Mouse (Mus musculus) brain, embryonic 14.5 days (tissue): ENCODE results near the gene Mfap1b.

Source experiments
- CTCF ChIP-seq: fragments of 200-500 bp; IDR thresholded peaks from 2 replicates; pipeline ENCODE4 v1.5.1; 2012; ENCODE audit warnings: inconsistent platforms, mild to moderate bottlenecking, moderate library complexity, borderline replicate concordance; ENCODE audit not compliant: insufficient read depth, insufficient read length; ENCODE audit errors: extremely low read depth
- POLR2A ChIP-seq: fragments of 200-500 bp; IDR thresholded peaks from 2 replicates; pipeline ENCODE4 v1.6.1; 2012; ENCODE audit warnings: mild to moderate bottlenecking, inconsistent platforms, borderline replicate concordance; ENCODE audit not compliant: poor library complexity, insufficient read depth, insufficient read length, severe bottlenecking; ENCODE audit errors: extremely low read depth

DNA sequence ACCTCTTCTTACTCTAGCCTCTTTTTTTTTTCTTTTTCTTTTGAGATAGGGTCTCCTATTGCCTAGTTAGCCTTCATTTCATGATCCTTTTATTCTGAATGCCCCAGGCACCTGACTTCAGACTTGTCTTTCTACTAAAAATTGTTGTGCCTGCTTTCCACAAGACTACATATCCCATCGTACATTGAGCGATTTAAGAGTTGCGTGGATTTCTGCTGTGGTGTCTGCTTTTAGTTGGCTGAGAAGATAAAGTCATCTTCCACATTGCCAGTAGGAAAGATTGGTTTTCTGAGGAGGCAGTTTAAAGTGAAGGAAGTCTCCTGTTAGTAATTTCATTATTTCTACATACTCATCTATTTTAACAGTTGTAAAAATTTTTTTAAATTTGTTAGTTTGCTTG, 58.3 kb downstream of the Mfap1b start:
- TF ChIP-seq CTCF (no peak), POLR2A (no peak)
